Mouse (Mus musculus) neutrophil, adult 65 days (primary cell): ENCODE data around the gene Cdc42bpb. TPM values are rescaled to one million over a fixed set of nuclear protein-coding genes. Genes with fewer than 3 reads are reported as not detected.

ENCODE experiments used
- total RNA-seq: library from RNA; stranded (reverse); gene quantifications from 2 replicates; pipeline ENCODE4 v1.2.4, GENCODE M21; 2023

The Cdc42bpb gene
- total RNA-seq = 14.0 and 16.5 TPM in 2 replicates

GRCm38 (mm10) chr12:111377376-111377973 lies at the start of gene Cdc42bpb:
TSS of gene Cdc42bpb (minus strand) at chr12:111377718.

GRCm38 (mm10) chr12:111416921-111417779 lies 39.6 kb upstream of the Cdc42bpb start, which contains the start of gene Exoc3l4:
TSS of gene Exoc3l4 (plus strand) at chr12:111417017.

GRCm38 (mm10) chr12:111406622-111407021 lies 29.1 kb upstream of the Cdc42bpb start, which contains the start of gene Lbhd2:
TSS of gene Lbhd2 (plus strand) at chr12:111406809.

GRCm38 (mm10) chr12:111270629-111271277 lies 106.8 kb downstream of the Cdc42bpb start, which contains the start of gene Amn:
TSS of gene Amn (plus strand) at chr12:111271095.

Other genes with a start within 250 kb of the Cdc42bpb start
- gene Traf3, start 211.3 kb downstream of the Cdc42bpb start, total RNA-seq = 37.2 and 58.5 TPM in 2 replicates
- gene 4930595D18Rik, start 193.2 kb downstream of the Cdc42bpb start, total RNA-seq = not detected in 2 replicates
- gene Amn, start 106.6 kb downstream of the Cdc42bpb start, total RNA-seq = 1.2 TPM in 1 of 2 replicates, not detected in the other
- gene Lbhd2, start 29.1 kb upstream of the Cdc42bpb start, total RNA-seq = not detected in 2 replicates
- 0.59 and 0.92 TPM in 2 replicates for gene Exoc3l4, start 39.3 kb upstream of the Cdc42bpb start, total RNA-seq
- 237 and 263 TPM in 2 replicates for gene Tnfaip2, start 64.8 kb upstream of the Cdc42bpb start, total RNA-seq
- gene Gm266, start 108.1 kb upstream of the Cdc42bpb start, total RNA-seq = 0.51 TPM in 1 of 2 replicates, not detected in the other
- gene Eif5, start 160.3 kb upstream of the Cdc42bpb start, total RNA-seq = 829 and 1,042 TPM in 2 replicates
- gene Mark3, start 196.8 kb upstream of the Cdc42bpb start, total RNA-seq = 55.9 and 72.8 TPM in 2 replicates